Mouse (Mus musculus): ENCODE measurements around the gene Dpp6. TPM values are rescaled to one million over a fixed set of nuclear protein-coding genes. Genes with fewer than 3 reads are reported as not detected.

The Dpp6 gene
- polyA plus RNA-seq, 1 experiment from 2014 or later, result 0.22 TPM

DNA sequence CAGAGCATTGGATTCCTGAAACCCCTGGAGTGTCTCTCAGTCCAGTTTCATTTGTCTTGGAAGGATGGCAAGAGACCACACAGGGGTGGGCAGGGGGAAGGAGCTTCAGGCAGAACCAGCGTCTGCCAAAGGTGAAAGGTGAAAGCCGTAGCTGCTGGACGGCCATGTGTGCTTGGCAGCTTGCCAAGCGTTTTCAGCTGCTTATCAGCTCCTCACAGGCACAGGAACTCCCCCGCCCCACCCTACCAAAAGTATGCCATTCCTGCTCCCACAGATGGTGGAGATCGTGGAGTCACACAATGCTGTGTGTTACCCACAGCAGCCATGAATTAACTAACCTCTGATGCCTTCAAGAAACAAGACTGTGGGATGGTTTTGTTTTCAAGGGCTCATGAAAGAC lies 891.2 kb downstream of the Dpp6 start:
- no peak overlapping the region for H3K27ac ChIP-seq (ENCODE audit: low read depth)
- H3K4me2 ChIP-seq, result no peak overlapping the region
- no peaks in the 10 kb centered on the region for H3K36me3 ChIP-seq (ENCODE audit: insufficient read depth)
- no peaks in the 10 kb centered on the region for H3K9me3 ChIP-seq (ENCODE audit: low read depth, low read length)
- ATAC-seq (ENCODE audit: insufficient read depth) (no peak; the same call in 1 of the 2 replicates), DNase-seq (peak; percentile 60)
- TF ChIP-seq CTCF (IDR thresholded peaks at IDR 0.05; ENCODE audit: low read depth), result no peak
- H3K4me3 ChIP-seq (ENCODE audit: low read depth, low read length), result no peak overlapping the region
- H3K27me3 ChIP-seq (ENCODE audit: insufficient read depth, low read length), result no peaks in the 10 kb centered on the region
- 3% methylated on average over 6 of the region's 6 CpGs for WGBS
- H3K9ac ChIP-seq, result no peak overlapping the region
- H3K4me1 ChIP-seq (ENCODE audit: insufficient read depth), result peaks cover 8% of the 10 kb centered on the region

DNA sequence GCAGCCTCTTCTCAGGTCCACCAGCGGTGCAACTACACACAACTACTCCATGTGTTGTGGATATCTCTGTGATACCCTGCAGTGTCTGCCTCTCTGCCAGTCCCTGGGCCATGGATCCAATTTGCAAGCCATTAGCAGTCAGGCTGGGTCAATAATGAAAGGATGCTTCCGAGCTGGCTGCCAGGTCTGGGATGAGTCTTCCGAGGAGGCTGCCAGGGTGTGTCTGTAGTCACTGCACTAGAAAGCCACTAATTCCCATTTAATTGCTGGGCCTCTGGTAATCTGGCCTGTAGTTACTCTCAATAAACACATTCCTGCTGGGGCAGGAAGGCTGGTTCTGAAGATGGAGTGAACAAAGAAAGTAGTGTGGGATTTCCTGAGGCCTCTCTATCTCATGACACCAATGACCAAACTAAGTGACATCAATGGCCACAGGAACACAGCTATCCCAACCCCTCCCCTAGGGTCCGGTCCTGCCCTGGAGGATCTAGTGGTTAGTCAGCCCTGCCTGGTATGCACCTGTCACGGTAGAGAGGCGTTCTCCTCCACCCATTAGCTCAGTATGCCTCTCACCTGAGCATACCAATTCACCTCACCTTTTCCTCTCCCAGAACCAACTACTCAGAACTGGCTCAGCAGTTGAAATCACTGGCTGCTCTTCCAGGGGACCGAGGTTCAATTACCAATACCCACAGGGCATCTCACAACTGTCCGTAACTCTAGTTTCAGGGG lies 894.6 kb downstream of the Dpp6 start:
- no peaks in the 10 kb centered on the region for H3K9me3 ChIP-seq (ENCODE audit: low read depth, low read length)
- no peak overlapping the region for H3K4me3 ChIP-seq (ENCODE audit: low read depth, low read length)
- no peak overlapping the region for H3K27ac ChIP-seq (ENCODE audit: low read depth)
- H3K27me3 ChIP-seq (ENCODE audit: insufficient read depth, low read length), result no peaks in the 10 kb centered on the region
- WGBS, result 66% methylated on average over 8 of the region's 8 CpGs
- ATAC-seq (ENCODE audit: insufficient read depth) (no peak), DNase-seq (no peak)
- no peak overlapping the region for H3K4me2 ChIP-seq
- no peak for TF ChIP-seq CTCF (IDR thresholded peaks at IDR 0.05; ENCODE audit: low read depth)
- peaks cover 8% of the 10 kb centered on the region for H3K4me1 ChIP-seq (ENCODE audit: insufficient read depth)
- no peaks in the 10 kb centered on the region for H3K36me3 ChIP-seq (ENCODE audit: insufficient read depth)
- H3K9ac ChIP-seq, result no peak overlapping the region

DNA sequence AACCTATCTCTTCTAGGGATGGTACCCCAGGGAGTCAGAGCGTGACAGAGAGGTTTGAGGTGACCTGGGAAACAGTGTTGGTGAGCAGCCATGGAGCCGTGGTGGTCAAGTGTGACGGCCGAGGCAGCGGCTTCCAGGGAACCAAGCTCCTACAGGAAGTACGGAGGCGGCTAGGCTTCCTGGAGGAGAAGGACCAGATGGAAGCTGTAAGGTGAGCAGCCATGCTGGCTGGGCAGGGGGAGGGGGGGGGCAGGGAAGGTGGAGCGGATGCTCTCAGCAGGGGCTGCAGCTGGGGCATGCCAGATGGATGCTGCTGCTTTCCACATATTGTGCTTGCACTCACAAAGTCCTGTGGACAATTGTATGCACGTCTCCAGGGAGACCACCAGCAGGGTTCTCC lies 897.4 kb downstream of the Dpp6 start:
- WGBS, result 57% methylated on average over 9 of the region's 9 CpGs
- Histone ChIP-seq H3K4me1 (ENCODE audit: insufficient read depth) (no peaks in the 10 kb centered on the region), H3K36me3 (ENCODE audit: insufficient read depth) (no peaks in the 10 kb centered on the region), H3K4me3 (ENCODE audit: low read depth, low read length) (no peak overlapping the region), H3K9ac (no peak overlapping the region), H3K9me3 (ENCODE audit: low read depth, low read length) (no peaks in the 10 kb centered on the region), H3K27me3 (ENCODE audit: insufficient read depth, low read length) (no peaks in the 10 kb centered on the region), H3K4me2 (no peak overlapping the region), H3K27ac (ENCODE audit: low read depth) (no peak overlapping the region)
- DNase-seq (no peak), ATAC-seq (ENCODE audit: insufficient read depth) (no peak)
- no peak for TF ChIP-seq CTCF (IDR thresholded peaks at IDR 0.05; ENCODE audit: low read depth)

DNA sequence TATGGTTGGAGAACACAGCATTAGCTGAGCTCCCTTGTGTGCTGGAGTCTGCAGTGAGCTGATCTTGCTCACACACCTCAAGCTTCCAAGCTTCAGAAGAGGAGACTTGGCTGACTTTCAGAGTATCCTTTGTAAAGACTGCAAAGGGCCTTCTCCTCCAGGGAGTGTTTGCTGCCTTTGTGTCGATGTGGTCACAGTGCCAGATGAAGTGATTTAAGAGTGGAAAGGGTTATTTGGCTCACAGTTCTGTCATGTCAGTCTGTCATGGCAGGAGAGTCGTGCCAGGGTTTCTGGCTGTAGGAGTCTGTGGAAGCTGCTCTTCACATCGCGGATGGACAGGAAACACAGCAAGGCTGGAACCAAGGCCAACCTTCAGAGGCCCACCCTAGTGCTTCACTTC lies 899.0 kb downstream of the Dpp6 start:
- Histone ChIP-seq H3K36me3 (ENCODE audit: insufficient read depth) (no peaks in the 10 kb centered on the region), H3K4me3 (ENCODE audit: low read depth, low read length) (no peak overlapping the region), H3K9me3 (ENCODE audit: low read depth, low read length) (no peaks in the 10 kb centered on the region), H3K27me3 (ENCODE audit: insufficient read depth, low read length) (no peaks in the 10 kb centered on the region), H3K4me1 (ENCODE audit: insufficient read depth) (no peaks in the 10 kb centered on the region), H3K9ac (no peak overlapping the region), H3K27ac (ENCODE audit: low read depth) (no peak overlapping the region), H3K4me2 (no peak overlapping the region)
- no peak for DNase-seq
- no peak for ATAC-seq (ENCODE audit: insufficient read depth)
- 73% methylated on average over 4 of the region's 4 CpGs for WGBS
- no peak for TF ChIP-seq CTCF (IDR thresholded peaks at IDR 0.05; ENCODE audit: low read depth)

DNA sequence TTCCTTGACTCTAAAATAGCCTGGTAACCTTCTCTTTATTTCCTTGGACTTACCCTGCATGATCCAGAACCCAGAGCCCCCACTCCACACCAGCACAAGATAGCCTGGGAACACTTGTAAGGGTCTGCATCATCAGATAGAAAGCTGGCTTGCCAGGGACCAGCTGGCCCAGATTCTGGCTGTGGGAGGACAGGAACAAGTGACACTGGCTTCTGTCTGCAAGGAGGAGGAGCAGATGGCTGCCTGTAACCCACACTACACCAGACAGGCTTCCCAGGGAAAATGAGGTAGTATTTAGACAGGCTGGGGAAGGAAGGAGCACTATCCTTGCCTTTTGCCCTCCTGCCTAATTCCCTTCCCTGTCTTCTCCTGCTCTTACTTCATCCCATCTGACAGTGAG lies 900.3 kb downstream of the Dpp6 start:
- H3K9ac ChIP-seq, result no peak overlapping the region
- no peak for ATAC-seq (ENCODE audit: insufficient read depth)
- H3K4me3 ChIP-seq (ENCODE audit: low read depth, low read length), result no peak overlapping the region
- DNase-seq, result no peak
- H3K9me3 ChIP-seq (ENCODE audit: low read depth, low read length), result no peaks in the 10 kb centered on the region
- no peaks in the 10 kb centered on the region for H3K4me1 ChIP-seq (ENCODE audit: insufficient read depth)
- H3K27ac ChIP-seq (ENCODE audit: low read depth), result no peak overlapping the region
- no peaks in the 10 kb centered on the region for H3K36me3 ChIP-seq (ENCODE audit: insufficient read depth)
- H3K27me3 ChIP-seq (ENCODE audit: insufficient read depth, low read length), result no peaks in the 10 kb centered on the region
- H3K4me2 ChIP-seq, result no peak overlapping the region
- no peak for TF ChIP-seq CTCF (IDR thresholded peaks at IDR 0.05; ENCODE audit: low read depth)

DNA sequence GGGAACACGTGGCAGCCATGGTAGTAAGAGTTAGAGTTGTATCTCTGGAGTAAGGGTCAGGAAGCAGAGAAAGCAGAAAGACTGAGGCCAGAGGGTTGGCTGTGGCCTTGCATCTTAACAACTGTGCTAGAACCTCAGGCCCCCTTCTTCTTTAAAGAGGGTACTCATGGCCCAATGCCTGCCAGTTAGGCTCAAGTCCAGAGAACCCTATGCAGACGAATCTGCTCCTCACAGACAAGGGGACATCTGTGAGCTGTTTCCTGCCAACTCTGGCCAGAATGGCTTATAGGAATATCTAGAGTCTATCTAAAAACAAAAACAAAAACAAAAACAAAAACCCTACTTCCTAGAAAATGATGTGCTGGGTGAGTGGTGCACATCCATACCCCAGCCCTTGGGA lies 902.3 kb downstream of the Dpp6 start:
- H3K4me2 ChIP-seq, result no peak overlapping the region
- H3K4me3 ChIP-seq (ENCODE audit: low read depth, low read length), result no peak overlapping the region
- H3K36me3 ChIP-seq (ENCODE audit: insufficient read depth), result no peaks in the 10 kb centered on the region
- no peaks in the 10 kb centered on the region for H3K27me3 ChIP-seq (ENCODE audit: insufficient read depth, low read length)
- no peaks in the 10 kb centered on the region for H3K9me3 ChIP-seq (ENCODE audit: low read depth, low read length)
- H3K9ac ChIP-seq, result no peak overlapping the region
- TF ChIP-seq CTCF (IDR thresholded peaks at IDR 0.05; ENCODE audit: low read depth), result no peak
- ATAC-seq (ENCODE audit: insufficient read depth), result no peak
- no peaks in the 10 kb centered on the region for H3K4me1 ChIP-seq (ENCODE audit: insufficient read depth)
- DNase-seq, result no peak
- H3K27ac ChIP-seq (ENCODE audit: low read depth), result no peak overlapping the region
- 57% methylated on average over 2 of the region's 2 CpGs for WGBS

DNA sequence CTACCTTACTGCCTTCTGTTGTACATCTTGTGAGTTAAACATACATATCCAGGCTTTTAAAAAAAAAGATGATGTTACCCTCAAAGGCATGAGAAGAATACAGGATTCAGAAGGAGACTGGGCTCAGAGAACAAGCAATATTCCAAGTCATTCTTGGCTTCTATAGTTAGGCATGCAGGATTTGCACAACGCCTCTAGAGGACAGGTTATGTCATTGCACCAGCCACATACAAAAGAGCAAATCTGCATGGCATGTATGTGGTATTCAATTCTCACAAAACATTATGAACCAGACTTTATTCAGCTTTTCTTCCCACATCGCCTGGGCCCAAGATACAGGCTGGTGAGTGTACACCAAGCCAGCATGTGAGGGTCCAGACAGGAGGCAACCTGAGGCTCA lies 907.5 kb downstream of the Dpp6 start:
- TF ChIP-seq CTCF (IDR thresholded peaks at IDR 0.05; ENCODE audit: low read depth), result peak; percentile 52
- ATAC-seq (ENCODE audit: insufficient read depth) (no peak), DNase-seq (no peak)
- Histone ChIP-seq H3K27me3 (ENCODE audit: insufficient read depth, low read length) (no peaks in the 10 kb centered on the region), H3K4me2 (no peak overlapping the region), H3K4me1 (ENCODE audit: insufficient read depth) (no peaks in the 10 kb centered on the region), H3K9ac (no peak overlapping the region), H3K4me3 (ENCODE audit: low read depth, low read length) (no peak overlapping the region), H3K9me3 (ENCODE audit: low read depth, low read length) (no peaks in the 10 kb centered on the region), H3K27ac (ENCODE audit: low read depth) (no peak overlapping the region), H3K36me3 (ENCODE audit: insufficient read depth) (no peaks in the 10 kb centered on the region)
- WGBS, result 23% methylated on average over 2 of the region's 2 CpGs
